Mouse (Mus musculus) ES-Bruce4 (cell line): ENCODE data around the gene Chst15.

Source experiments
- CTCF ChIP-seq: IDR thresholded peaks from one replicate; pipeline ENCODE4 v1.8.1; 2011; ENCODE audit warnings: low read depth, low read length
- POLR2A ChIP-seq: IDR thresholded peaks from one replicate; pipeline ENCODE4 v1.8.1; 2011; ENCODE audit warnings: low read length; ENCODE audit not compliant: insufficient read depth

- TF ChIP-seq POLR2A: no peak
- TF ChIP-seq CTCF: no peak
Observed at GRCm38 (mm10) chr7:132237191-132237590, 79.8 kb downstream of the Chst15 start.
